Mouse (Mus musculus) ES-E14 (cell line): ENCODE measurements around the gene Ccdc71.

ENCODE experiments used
- HCFC1 ChIP-seq: IDR thresholded peaks from 2 replicates; pipeline ENCODE4 v1.6.1; 2012; ENCODE audit warnings: low read length, inconsistent platforms, borderline replicate concordance; ENCODE audit not compliant: insufficient read depth
- ZC3H11A ChIP-seq: IDR thresholded peaks from 2 replicates; pipeline ENCODE4 v1.6.1; 2012; ENCODE audit warnings: low read depth, mild to moderate bottlenecking, inconsistent platforms, low read length, borderline replicate concordance

DNA sequence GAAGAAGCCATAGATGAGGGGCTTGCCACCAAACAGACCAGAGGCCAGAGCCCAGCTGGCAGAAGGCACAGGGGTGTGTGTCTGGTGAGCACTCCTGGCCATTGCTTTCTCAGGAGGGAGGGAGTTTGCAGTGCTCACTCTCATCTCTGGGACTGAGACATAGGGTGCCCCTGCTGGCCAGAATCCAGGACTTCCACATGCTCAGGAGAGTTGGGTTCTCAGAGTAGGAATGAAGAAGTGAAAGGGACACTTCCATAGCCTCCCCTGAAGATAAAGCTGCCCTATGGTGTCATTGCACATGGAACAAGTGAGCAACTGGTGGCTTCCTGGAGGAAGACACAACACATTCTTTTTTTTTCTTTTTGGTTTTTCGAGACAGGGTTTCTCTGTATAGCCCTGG lies 14.2 kb downstream of the Ccdc71 start:
- no peak for TF ChIP-seq HCFC1
- TF ChIP-seq ZC3H11A = no peak
